Comparison of ENCODE assay signal across 17 mouse cellular contexts in the genomic region with DNA sequence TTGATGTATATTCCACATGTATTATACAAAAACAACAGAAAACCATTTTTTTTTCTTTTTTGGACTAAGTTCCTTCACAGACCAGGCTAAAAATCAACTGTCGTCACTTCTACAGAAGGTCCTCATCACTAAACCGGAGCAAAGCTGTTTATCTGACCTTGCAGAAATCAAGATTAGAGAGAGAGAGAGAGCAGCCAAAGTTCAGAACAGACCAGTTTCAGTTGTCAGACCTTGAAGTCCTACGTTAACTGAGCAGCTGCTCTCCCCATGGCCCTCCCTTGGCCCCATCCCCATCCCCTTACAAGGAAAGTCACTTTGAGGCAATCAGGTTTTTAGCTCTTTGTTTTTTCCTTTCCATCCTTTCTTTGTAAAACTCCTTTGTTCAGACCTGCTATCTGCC. TPM values are rescaled to one million over a fixed set of nuclear protein-coding genes. Genes with fewer than 3 reads are reported as not detected.
DNase-seq lines count a peak whose midpoint lies in the region; ATAC-seq lines count a peak whose summit lies in the region.
"Had no signal": no experiment of that assay in that cellular context is flagged by ENCODE, and none has a peak within 500 bp of the region (broad histone marks: within the 10 kb centered on the region; RNA-seq: fewer than 3 reads in every experiment).

No protein-coding gene starts in this region.

- H3K9ac ChIP-seq in kidney, embryonic 16.5 days (replicated peaks; ENCODE audit: low read length), result no peak overlapping the region
- H3K9ac ChIP-seq: limb, embryonic 15.5 days had no signal

- H3K36me3 ChIP-seq in kidney, embryonic 16.5 days (ENCODE audit: insufficient read depth, low read length), result no peaks in the 10 kb centered on the region
- H3K36me3 ChIP-seq: hindbrain, embryonic 10.5 days; limb, embryonic 15.5 days had no signal

- no peak for ATAC-seq in kidney, embryonic 16.5 days (ENCODE audit: low FRiP score, low TSS enrichment)
- peak; percentile 44 for ATAC-seq in megakaryocyte progenitor cell, adult 5-6 weeks (replicated peaks; ENCODE audit: poor library complexity)

- H3K27ac ChIP-seq in kidney, embryonic 16.5 days (ENCODE audit: low read length), result no peak overlapping the region
- H3K27ac ChIP-seq: gastrocnemius, adult 2 months; hindbrain, embryonic 10.5 days; limb, embryonic 15.5 days had no signal

- H3K9me3 ChIP-seq in kidney, embryonic 16.5 days (ENCODE audit: low read length), result no peaks in the 10 kb centered on the region
- H3K9me3 ChIP-seq: hindbrain, embryonic 10.5 days; limb, embryonic 15.5 days had no signal

- no peak overlapping the region for H3K4me2 ChIP-seq in kidney, embryonic 16.5 days (replicated peaks; ENCODE audit: low read depth, low read length)
- H3K4me2 ChIP-seq: heart, embryonic 11.5 days; limb, embryonic 15.5 days; midbrain, embryonic 11.5 days had no signal

- no peaks in the 10 kb centered on the region for H3K4me1 ChIP-seq in kidney, embryonic 16.5 days (ENCODE audit: insufficient read depth, low read length)
- H3K4me1 ChIP-seq: hindbrain, embryonic 10.5 days; limb, embryonic 15.5 days had no signal

- WGBS in kidney, embryonic 16.5 days, result 49% methylated on average over 3 of the region's 3 CpGs

- DNase-seq in adrenal gland, adult (ENCODE audit: inconsistent age in 2 of 2, low spot score in 1 of 2), result peak; percentile 28 to 58
- DNase-seq in adrenal gland, postnatal 25 days, result no peak
- peak; percentile 16 to 22 for DNase-seq in kidney, postnatal 36 days
- peak; percentile 12 for DNase-seq in R1 (ENCODE audit: low read depth, low spot score)
- DNase-seq in testis, postnatal 14 days (ENCODE audit: low spot score), result no peak
- no peak for DNase-seq in right cerebral cortex, postnatal 36 days (ENCODE audit: low spot score in 2 of 2)
- DNase-seq: cerebellum, adult 9-11 months; gastrocnemius, adult 2 months; layer of hippocampus, postnatal 36 days had no signal

- no peaks in the 10 kb centered on the region for H3K27me3 ChIP-seq in kidney, embryonic 16.5 days (ENCODE audit: insufficient read depth, low read length)
- H3K27me3 ChIP-seq: limb, embryonic 15.5 days had no signal

- H3K4me3 ChIP-seq in kidney, embryonic 16.5 days (ENCODE audit: low read length), result no peak overlapping the region
- H3K4me3 ChIP-seq: gastrocnemius, adult 2 months; hindbrain, embryonic 10.5 days; limb, embryonic 15.5 days; myocyte had no signal

RNA-seq across cellular contexts. Expression of a gene that starts 34.0 kb away (rescaled TPM):
- 164 and 179 TPM in 2 replicates for total RNA-seq in adrenal gland, postnatal 25 days (2021)
- 40.2 and 48.0 TPM in 2 replicates for polyA plus RNA-seq in kidney, embryonic 16.5 days (2015; fragmentation: Nextera tagmentation; extraction: Ambion mirVana)
- total RNA-seq in megakaryocyte progenitor cell, adult 5-6 weeks (2015), result 1.7 and 1.9 TPM in 2 replicates
- 1.6 and 2.7 TPM in 2 replicates for total RNA-seq in megakaryocyte progenitor cell, adult 5-6 weeks (2017)

RNA-seq across cellular contexts. Expression of a gene that starts 52.5 kb away (rescaled TPM):
- 0.36 and 1.3 TPM in 2 replicates for total RNA-seq in adrenal gland, postnatal 25 days (2021)
- polyA plus RNA-seq in kidney, embryonic 16.5 days (2015; fragmentation: Nextera tagmentation; extraction: Ambion mirVana), result 0.84 TPM in 1 of 2 replicates, not detected in the other
- total RNA-seq in megakaryocyte progenitor cell, adult 5-6 weeks (2015), result 0.17 and 0.37 TPM in 2 replicates
- total RNA-seq in megakaryocyte progenitor cell, adult 5-6 weeks (2017), result 0.41 and 0.67 TPM in 2 replicates
- polyA plus RNA-seq: forebrain, embryonic 11.5 days; hindbrain, embryonic 10.5 days; midbrain, embryonic 11.5 days had no signal

Comparison
In these comparisons a context has a peak if more than half of its experiments do, and no peak if none do; other contexts are left out.
1. DNase-seq: peak in adrenal gland, adult (2 of 2), kidney, postnatal 36 days (2 of 2) and R1 (single experiment); none in adrenal gland, postnatal 25 days (single experiment), testis, postnatal 14 days (single experiment) and right cerebral cortex, postnatal 36 days (0 of 2).
2. RNA of a gene that starts 34.0 kb away (total RNA-seq): 164 to 179 TPM in adrenal gland, postnatal 25 days; 1.6 to 2.7 TPM in megakaryocyte progenitor cell, adult 5-6 weeks; every median in the first group is over 10 times any median in the second.